Mouse (Mus musculus) liver, embryonic 11.5 days (tissue): ENCODE data around the gene Bcl2. TPM values are rescaled to one million over a fixed set of nuclear protein-coding genes. Genes with fewer than 3 reads are reported as not detected.

Experiments used
- ATAC-seq: fragments of 200-750 bp; cut with Nextera tagmentation; replicated peaks from 2 replicates; pipeline ENCODE4 v1.8.0; 2017; ENCODE audit warnings: moderate number of reproducible peaks, mild to moderate bottlenecking, moderate TSS enrichment, moderate library complexity; ENCODE audit not compliant: low FRiP score
- DNase-seq: peaks from one replicate; pipeline ENCODE4 v3.0.0-alpha.2; 2017; ENCODE audit warnings: low spot score
- H3K27ac ChIP-seq: fragments of 300-500 bp; sonication (generic); 2 replicates; pipeline ENCODE4 v1.5.1; 2014; ENCODE audit warnings: mild to moderate bottlenecking, low read depth, low read length, control low read depth
- H3K27me3 ChIP-seq: fragments of 300-500 bp; sonication (generic); replicated peaks from 2 replicates; pipeline ENCODE4 v1.6.1; 2014; ENCODE audit warnings: low read length, mixed read lengths; ENCODE audit not compliant: control insufficient read depth, insufficient read depth
- H3K36me3 ChIP-seq: fragments of 300-500 bp; sonication (generic); 2 replicates; pipeline ENCODE4 v1.6.1; 2014; ENCODE audit warnings: mild to moderate bottlenecking, low read length, moderate library complexity, mixed read lengths; ENCODE audit not compliant: control insufficient read depth, insufficient read depth
- H3K4me1 ChIP-seq: fragments of 300-500 bp; sonication (generic); replicated peaks from 2 replicates; pipeline ENCODE4 v1.6.1; 2014; ENCODE audit warnings: low read length, mixed read lengths; ENCODE audit not compliant: control insufficient read depth, insufficient read depth
- H3K4me2 ChIP-seq: fragments of 300-500 bp; sonication (generic); 2 replicates; pipeline ENCODE4 v1.6.1; 2014; ENCODE audit warnings: mild to moderate bottlenecking, control low read depth, moderate library complexity
- H3K4me3 ChIP-seq: fragments of 300-500 bp; sonication (generic); 2 replicates; pipeline ENCODE4 v1.5.1; 2014; ENCODE audit warnings: low read depth, low read length, control low read depth
- H3K9ac ChIP-seq: fragments of 300-500 bp; sonication (generic); 2 replicates; pipeline ENCODE4 v1.6.1; 2014; ENCODE audit warnings: low read depth, low read length, control low read depth
- H3K9me3 ChIP-seq: fragments of 300-500 bp; sonication (generic); 2 replicates; pipeline ENCODE4 v1.6.1; 2016; ENCODE audit warnings: low read length, inconsistent platforms, mixed read lengths; ENCODE audit not compliant: control insufficient read depth
- WGBS: fragments of 180-500 bp; shearing (Covaris S2); extraction: QIAGEN DNeasy Blood & Tissue Kit; methylation state at CpG from one replicate; pipeline ENCODE4 v1.1.7; 2014; 5-methylcytosine and 5-hydroxymethylcytosine counted together
- polyA plus RNA-seq: library from polyadenylated mRNA; unstranded; fragments of >200 nt; fragmentation: Nextera tagmentation; extraction: Ambion mirVana; gene quantifications from 2 replicates; pipeline ENCODE4 v1.2.1, GENCODE M21; 2014

Gene Bcl2
- polyA plus RNA-seq, 1 experiment from 2014 or later = 2.8 TPM

DNA sequence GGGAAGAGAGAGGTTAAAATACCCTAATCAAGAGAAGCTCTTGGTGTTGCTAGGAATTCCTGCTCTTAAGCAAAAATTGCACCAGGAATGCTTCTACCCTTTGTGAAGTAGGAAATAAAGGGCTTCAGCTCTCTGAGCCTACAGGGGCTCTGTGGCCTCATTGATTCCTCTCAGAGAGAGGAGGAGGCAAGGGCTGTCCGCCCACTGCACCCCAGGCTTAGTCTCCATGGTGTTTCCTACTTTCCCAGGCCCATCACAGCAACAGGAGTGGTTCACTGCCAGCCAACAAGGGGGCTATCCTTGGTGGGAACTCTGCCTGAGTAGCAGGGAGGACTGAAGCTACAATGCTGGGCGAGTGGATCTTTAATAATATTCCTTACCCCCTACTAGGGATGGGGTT, 129.2 kb downstream of the Bcl2 start:
- 70% methylated on average over 2 of the region's 2 CpGs for WGBS
- no peak overlapping the region for H3K4me3 ChIP-seq
- ATAC-seq (no peak), DNase-seq (no peak)
- H3K27ac ChIP-seq = no peak overlapping the region
- H3K9me3 ChIP-seq = no peaks in the 10 kb centered on the region
- H3K4me1 ChIP-seq = no peaks in the 10 kb centered on the region
- H3K4me2 ChIP-seq = no peak overlapping the region
- no peaks in the 10 kb centered on the region for H3K36me3 ChIP-seq
- no peak overlapping the region for H3K9ac ChIP-seq
- no peaks in the 10 kb centered on the region for H3K27me3 ChIP-seq

DNA sequence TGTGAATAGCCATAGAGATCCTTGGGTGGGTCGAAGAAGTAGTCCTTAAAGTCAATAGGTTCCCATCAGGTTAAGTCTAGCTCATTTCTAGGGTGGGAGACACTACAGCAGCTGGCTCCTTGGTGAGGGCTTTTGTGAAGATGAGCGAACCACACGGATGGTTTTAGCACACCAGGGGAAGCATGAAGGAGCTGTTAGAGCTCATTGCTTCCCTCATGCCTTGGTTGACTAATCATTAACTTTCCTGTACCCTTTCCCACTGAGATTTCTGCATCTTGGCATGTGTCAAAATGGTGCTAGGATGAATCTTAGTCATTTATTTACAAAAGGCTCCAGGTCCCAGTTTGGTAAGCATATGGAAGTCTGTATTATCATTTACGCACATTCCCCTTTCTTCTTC, 129.8 kb downstream of the Bcl2 start:
- WGBS = 90% methylated on average over 4 of the region's 4 CpGs
- Histone ChIP-seq H3K36me3 (no peaks in the 10 kb centered on the region), H3K4me3 (no peak overlapping the region), H3K9ac (no peak overlapping the region), H3K27ac (no peak overlapping the region), H3K27me3 (no peaks in the 10 kb centered on the region), H3K9me3 (no peaks in the 10 kb centered on the region), H3K4me1 (no peaks in the 10 kb centered on the region), H3K4me2 (no peak overlapping the region)
- no peak for ATAC-seq
- DNase-seq = no peak

DNA sequence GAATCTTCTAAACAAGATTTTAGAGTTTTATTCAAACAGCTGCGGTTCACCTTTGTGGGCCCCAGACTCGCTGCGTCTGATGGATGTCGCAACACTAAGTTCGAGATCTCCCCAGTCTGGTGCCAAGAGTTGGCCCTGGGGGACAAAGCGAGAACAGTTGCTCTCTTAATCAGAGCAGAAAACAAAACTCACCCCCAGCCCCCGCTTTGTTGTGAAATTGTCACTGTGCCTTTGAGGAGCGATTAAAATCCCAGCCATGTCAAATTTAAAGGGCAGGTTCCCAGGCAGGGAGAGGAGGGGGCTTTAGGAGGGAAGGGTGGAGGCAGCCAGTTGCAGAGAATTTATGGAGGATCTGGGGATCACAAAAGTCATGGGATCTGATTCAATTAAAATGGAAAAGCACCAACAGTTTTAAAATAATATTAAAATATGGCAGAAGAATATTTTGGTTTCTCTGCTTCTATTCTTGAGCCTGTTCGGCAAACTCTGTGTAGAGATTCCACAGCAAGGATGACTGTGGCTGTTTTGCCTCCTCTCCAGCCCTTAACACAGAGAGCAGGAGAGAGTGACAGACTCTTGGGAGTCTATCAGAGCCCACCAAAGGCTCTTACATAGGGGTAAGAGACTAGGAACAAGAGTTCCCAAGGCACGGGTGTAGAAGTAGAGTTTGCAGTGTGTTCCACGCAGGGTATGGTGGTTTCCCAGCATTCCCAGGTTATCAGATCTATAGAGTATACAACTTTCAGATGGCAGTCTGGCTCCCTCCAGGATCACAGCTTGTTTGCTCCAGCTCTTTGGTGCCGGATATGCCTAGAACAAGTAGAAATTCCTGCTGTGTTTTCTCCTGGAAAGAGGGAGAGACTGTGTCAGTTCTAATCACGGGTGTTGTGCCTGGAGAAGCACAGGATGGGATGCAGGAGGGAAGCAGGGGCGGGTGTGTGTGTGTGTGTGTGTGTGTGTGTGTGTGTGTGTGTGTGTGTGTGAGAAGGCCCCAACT, 130.5 kb downstream of the Bcl2 start:
- Histone ChIP-seq H3K36me3 (no peaks in the 10 kb centered on the region), H3K4me1 (no peaks in the 10 kb centered on the region), H3K9ac (no peak overlapping the region), H3K4me2 (no peak overlapping the region), H3K4me3 (no peak overlapping the region), H3K27me3 (no peaks in the 10 kb centered on the region), H3K9me3 (no peaks in the 10 kb centered on the region), H3K27ac (no peak overlapping the region)
- no peak for DNase-seq
- ATAC-seq = no peak
- whole genome bisulfite sequencing = 65% methylated on average over 14 of the region's 14 CpGs

DNA sequence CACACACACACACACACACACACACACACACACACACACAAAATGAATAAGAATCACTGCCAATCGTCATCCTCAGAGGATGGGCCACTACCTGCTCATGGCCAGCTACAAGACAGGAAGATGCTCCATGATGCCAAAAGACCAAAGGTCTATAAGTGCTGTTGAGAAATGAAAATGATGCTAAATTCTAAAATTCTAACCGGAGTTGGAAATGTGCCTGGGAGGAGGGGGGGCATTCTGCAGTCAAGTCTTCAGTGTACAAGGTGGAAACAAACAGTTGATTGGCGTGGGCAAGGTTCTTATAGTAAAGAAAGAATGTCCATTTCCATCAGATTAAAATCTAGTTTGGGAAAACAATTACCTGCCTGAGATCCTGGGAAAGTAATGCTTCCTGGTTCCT, 131.3 kb downstream of the Bcl2 start:
- no peaks in the 10 kb centered on the region for H3K27me3 ChIP-seq
- no peak for DNase-seq
- 79% methylated on average over 3 of the region's 3 CpGs for WGBS
- H3K36me3 ChIP-seq = no peaks in the 10 kb centered on the region
- H3K9ac ChIP-seq = no peak overlapping the region
- no peak for ATAC-seq
- no peak overlapping the region for H3K4me3 ChIP-seq
- H3K9me3 ChIP-seq = no peaks in the 10 kb centered on the region
- no peaks in the 10 kb centered on the region for H3K4me1 ChIP-seq
- no peak overlapping the region for H3K4me2 ChIP-seq
- H3K27ac ChIP-seq = no peak overlapping the region

DNA sequence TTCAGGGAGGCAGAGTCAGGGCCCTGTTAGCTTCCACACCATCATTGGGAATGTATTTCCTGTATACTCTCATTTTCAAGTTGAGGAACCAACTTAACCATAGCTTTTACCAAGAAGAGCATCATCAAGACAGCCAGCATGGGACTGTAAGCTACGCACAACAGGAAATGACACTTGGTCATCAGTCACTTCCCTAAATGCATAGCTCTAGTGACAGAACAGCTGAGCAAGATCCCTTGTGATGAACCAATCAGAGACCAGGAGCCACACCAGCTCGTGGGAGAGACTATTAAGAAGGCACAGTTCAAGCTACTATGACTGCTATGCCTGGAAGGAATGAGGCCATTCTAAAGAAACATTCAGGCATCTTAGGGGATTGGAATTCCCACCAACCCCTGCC, 132.3 kb downstream of the Bcl2 start:
- H3K27ac ChIP-seq = no peak overlapping the region
- H3K9me3 ChIP-seq = no peaks in the 10 kb centered on the region
- no peaks in the 10 kb centered on the region for H3K4me1 ChIP-seq
- no peak overlapping the region for H3K4me3 ChIP-seq
- H3K27me3 ChIP-seq = no peaks in the 10 kb centered on the region
- H3K36me3 ChIP-seq = no peaks in the 10 kb centered on the region
- 38% methylated on average over 2 of the region's 2 CpGs for whole genome bisulfite sequencing
- DNase-seq = no peak
- H3K4me2 ChIP-seq = no peak overlapping the region
- no peak for ATAC-seq
- no peak overlapping the region for H3K9ac ChIP-seq

DNA sequence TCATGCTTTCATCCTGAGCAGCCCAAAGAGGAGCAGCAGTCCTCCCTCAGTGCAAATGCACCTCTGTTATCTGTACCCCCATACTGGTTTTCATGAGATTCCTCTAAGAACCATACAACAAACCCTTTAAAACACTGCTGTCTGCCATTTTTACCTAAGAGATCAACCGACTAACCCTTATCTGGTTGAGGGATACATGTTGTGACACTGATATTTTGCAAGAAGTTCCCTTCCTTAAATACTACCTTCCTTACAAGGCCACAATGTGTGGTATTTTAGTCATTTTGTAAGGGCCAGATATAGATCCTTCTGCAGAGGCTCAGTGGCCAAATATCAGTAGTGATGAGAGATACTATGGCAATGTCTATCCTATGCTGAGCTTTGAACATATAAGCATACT, 134.3 kb downstream of the Bcl2 start:
- Histone ChIP-seq H3K4me1 (no peaks in the 10 kb centered on the region), H3K9ac (no peak overlapping the region), H3K4me2 (no peak overlapping the region), H3K27ac (no peak overlapping the region), H3K9me3 (no peaks in the 10 kb centered on the region), H3K36me3 (no peaks in the 10 kb centered on the region), H3K27me3 (no peaks in the 10 kb centered on the region), H3K4me3 (no peak overlapping the region)
- no peak for ATAC-seq
- WGBS = 46% methylated on average over 1 of the region's 1 CpGs
- DNase-seq = no peak

DNA sequence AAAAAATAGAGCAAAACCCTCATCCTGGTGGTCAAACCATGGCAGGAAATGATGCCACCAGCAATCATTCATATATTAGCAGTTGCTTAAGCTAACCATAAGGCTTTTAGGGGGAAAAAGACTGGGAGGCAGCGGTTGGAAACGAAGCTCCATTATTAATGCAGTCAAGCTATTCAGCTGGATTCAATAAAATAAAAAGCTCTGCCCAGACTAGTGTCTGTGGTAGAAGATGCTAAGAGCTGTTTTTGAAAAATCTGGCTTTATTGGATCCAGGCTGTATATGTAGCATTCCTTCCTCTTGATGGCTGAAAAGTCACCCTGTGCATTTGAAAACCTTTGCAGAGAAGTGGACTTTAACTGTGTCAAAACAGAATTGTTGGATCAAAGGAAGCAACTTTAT, 141.6 kb downstream of the Bcl2 start:
- H3K4me3 ChIP-seq = no peak overlapping the region
- H3K4me1 ChIP-seq = no peaks in the 10 kb centered on the region; the same call in 1 of the 2 replicates
- no peaks in the 10 kb centered on the region for H3K36me3 ChIP-seq
- ATAC-seq = no peak
- DNase-seq = no peak
- no peaks in the 10 kb centered on the region for H3K9me3 ChIP-seq
- no peak overlapping the region for H3K27ac ChIP-seq
- WGBS = 76% methylated on average over 2 of the region's 2 CpGs
- H3K4me2 ChIP-seq = no peak overlapping the region
- H3K9ac ChIP-seq = no peak overlapping the region
- no peaks in the 10 kb centered on the region for H3K27me3 ChIP-seq

DNA sequence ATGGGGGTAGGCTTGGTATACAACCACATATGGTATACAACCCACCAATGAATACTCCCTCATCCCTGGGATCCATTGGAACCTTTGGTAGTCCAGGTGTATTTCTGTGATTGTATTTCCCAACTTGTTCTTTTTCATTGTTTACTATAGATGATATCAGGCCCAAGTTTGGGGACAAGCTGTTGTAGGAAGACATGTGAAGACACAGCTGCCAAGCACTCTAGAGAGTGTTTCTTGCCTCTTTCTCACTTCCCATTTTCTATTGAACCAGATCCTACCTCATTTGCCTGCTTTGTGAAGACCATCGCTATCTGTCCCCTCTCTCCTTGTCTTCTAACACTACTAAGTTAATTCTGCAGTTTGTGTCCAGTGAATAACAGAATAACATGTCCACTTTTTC, 143.2 kb downstream of the Bcl2 start:
- no peak overlapping the region for H3K4me2 ChIP-seq
- no peak overlapping the region for H3K9ac ChIP-seq
- H3K27ac ChIP-seq = no peak overlapping the region
- no peaks in the 10 kb centered on the region for H3K36me3 ChIP-seq
- ATAC-seq (no peak), DNase-seq (no peak)
- 74% methylated on average over 1 of the region's 1 CpGs for WGBS
- H3K4me1 ChIP-seq = no peaks in the 10 kb centered on the region; the same call in 1 of the 2 replicates
- no peaks in the 10 kb centered on the region for H3K27me3 ChIP-seq
- H3K4me3 ChIP-seq = no peak overlapping the region
- H3K9me3 ChIP-seq = no peaks in the 10 kb centered on the region

DNA sequence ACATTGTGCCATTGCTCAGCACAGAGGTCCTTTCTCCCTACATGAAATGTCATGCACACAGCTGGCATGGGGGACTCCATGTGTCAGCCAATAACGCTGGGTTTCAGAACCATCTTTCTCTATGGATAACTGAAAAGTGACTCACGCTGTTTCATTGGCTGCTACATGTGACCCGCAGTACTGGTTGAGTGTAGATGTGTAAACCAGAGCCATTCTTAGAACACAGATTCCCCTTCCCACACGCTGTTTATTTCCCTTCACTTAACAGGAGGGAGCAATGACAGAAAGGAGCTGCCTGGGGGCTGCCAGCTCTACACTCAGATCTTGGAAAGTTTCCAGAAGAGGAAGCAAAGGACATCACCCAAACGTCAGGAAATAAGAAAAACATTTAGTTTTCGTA, 143.7 kb downstream of the Bcl2 start:
- WGBS = 79% methylated on average over 6 of the region's 6 CpGs
- Histone ChIP-seq H3K4me3 (no peak overlapping the region), H3K27me3 (no peaks in the 10 kb centered on the region), H3K27ac (no peak overlapping the region), H3K9ac (no peak overlapping the region), H3K36me3 (no peaks in the 10 kb centered on the region), H3K4me1 (no peaks in the 10 kb centered on the region; the same call in 1 of the 2 replicates), H3K9me3 (no peaks in the 10 kb centered on the region), H3K4me2 (no peak overlapping the region)
- DNase-seq (no peak), ATAC-seq (no peak)
